11 mouse cellular contexts compared by ENCODE assay signal in the genomic region with DNA sequence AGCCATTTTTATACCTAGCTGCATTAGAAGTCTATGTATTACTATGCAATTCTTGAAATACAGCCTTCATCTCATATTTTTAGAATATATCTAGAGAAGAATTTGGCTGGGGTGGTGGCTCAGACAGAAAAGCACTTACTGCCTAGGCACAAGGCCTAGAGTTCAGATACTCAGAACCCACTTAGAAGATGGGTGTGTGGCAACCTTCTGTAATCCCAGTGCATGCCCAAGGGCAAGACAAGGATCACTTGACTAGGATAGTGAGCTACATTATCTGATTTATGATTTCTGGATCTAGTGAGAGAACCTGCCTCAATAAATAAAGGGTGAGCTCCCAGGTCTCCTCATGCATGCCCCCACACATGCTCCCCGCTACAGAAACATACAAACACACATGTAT.
"Had no signal": no experiment of that assay in that cellular context is flagged by ENCODE, and none has a peak within 500 bp of the region (broad histone marks: within the 10 kb centered on the region; RNA-seq: fewer than 3 reads in every experiment).

No protein-coding gene starts in this region.

- H3K9me3 ChIP-seq: intestine, embryonic 15.5 days; liver, embryonic 13.5 days had no signal

- H3K4me1 ChIP-seq: intestine, embryonic 15.5 days; liver, embryonic 13.5 days had no signal

- H3K27ac ChIP-seq: intestine, embryonic 15.5 days; left cerebral cortex, adult 2 months; liver, embryonic 13.5 days had no signal

- H3K4me2 ChIP-seq: intestine, embryonic 15.5 days; liver, embryonic 13.5 days; midbrain, embryonic 11.5 days had no signal

- H3K27me3 ChIP-seq: intestine, embryonic 15.5 days; liver, embryonic 13.5 days had no signal

- H3K36me3 ChIP-seq: intestine, embryonic 15.5 days; liver, embryonic 13.5 days had no signal

- H3K4me3 ChIP-seq: intestine, embryonic 15.5 days; left cerebral cortex, adult 2 months; liver, embryonic 13.5 days had no signal

- H3K9ac ChIP-seq: intestine, embryonic 15.5 days; liver, embryonic 13.5 days had no signal

- DNase-seq: layer of hippocampus, postnatal 36 days; liver, embryonic 13.5 days; lung, adult 2 months; lung, postnatal 14 days; lung, postnatal 4 days; midbrain, embryonic 14.5 days; thymus, adult 18-20 months; thymus, postnatal 36 days had no signal

- ATAC-seq: intestine, embryonic 15.5 days had no signal
